Mouse (Mus musculus) limb, embryonic 15.5 days (tissue): ENCODE measurements around the gene Dennd1a. TPM values are rescaled to one million over a fixed set of nuclear protein-coding genes. Genes with fewer than 3 reads are reported as not detected.

Source experiments
- ATAC-seq: fragments of 200-750 bp; cut with Nextera tagmentation; 2 replicates; pipeline ENCODE4 v1.8.0; 2017; ENCODE audit warnings: low read depth, moderate TSS enrichment; ENCODE audit not compliant: insufficient number of reproducible peaks, low FRiP score, low TSS enrichment
- H3K27ac ChIP-seq: fragments of 300-500 bp; sonication (generic); 2 replicates; pipeline ENCODE4 v1.5.1; 2015; ENCODE audit warnings: moderate library complexity, mild to moderate bottlenecking, inconsistent platforms
- H3K27me3 ChIP-seq: fragments of 300-500 bp; sonication (generic); 2 replicates; pipeline ENCODE4 v1.6.1; 2015; ENCODE audit warnings: inconsistent platforms
- H3K36me3 ChIP-seq: fragments of 300-500 bp; sonication (generic); 2 replicates; pipeline ENCODE4 v1.6.1; 2015; ENCODE audit warnings: inconsistent platforms
- H3K4me1 ChIP-seq: fragments of 300-500 bp; sonication (generic); 2 replicates; pipeline ENCODE4 v1.6.1; 2015; ENCODE audit warnings: inconsistent platforms
- H3K4me2 ChIP-seq: fragments of 300-500 bp; sonication (generic); 2 replicates; pipeline ENCODE4 v1.6.1; 2015; ENCODE audit warnings: mild to moderate bottlenecking, inconsistent platforms
- H3K4me3 ChIP-seq: fragments of 300-500 bp; sonication (generic); 2 replicates; pipeline ENCODE4 v1.5.1; 2015; ENCODE audit warnings: mild to moderate bottlenecking, inconsistent platforms
- H3K9ac ChIP-seq: fragments of 300-500 bp; sonication (generic); 2 replicates; pipeline ENCODE4 v1.6.1; 2015; ENCODE audit warnings: inconsistent platforms
- H3K9me3 ChIP-seq: fragments of 300-500 bp; sonication (generic); 2 replicates; pipeline ENCODE4 v1.6.1; 2016; ENCODE audit warnings: inconsistent platforms
- WGBS: fragments of 180-500 bp; shearing (Covaris S2); methylation state at CpG from one replicate; pipeline ENCODE4 v1.1.7; 2015; 5-methylcytosine and 5-hydroxymethylcytosine counted together
- polyA plus RNA-seq: library from polyadenylated mRNA; unstranded; fragments of >200 nt; fragmentation: Nextera tagmentation; extraction: Ambion mirVana; gene quantifications from 2 replicates; pipeline ENCODE4 v1.2.1, GENCODE M21; 2015

Gene Dennd1a
- polyA plus RNA-seq, 1 experiment from 2014 or later, result 13.0 TPM

GRCm38 (mm10) chr2:38014702-38015101, 272.5 kb downstream of the Dennd1a start:
- Histone ChIP-seq H3K9me3 (no peaks in the 10 kb centered on the region), H3K27ac (no peak overlapping the region), H3K4me2 (no peak overlapping the region), H3K4me1 (peaks cover 9% of the 10 kb centered on the region; the same call in 1 of the 2 replicates), H3K36me3 (no peaks in the 10 kb centered on the region), H3K4me3 (no peak overlapping the region), H3K9ac (no peak overlapping the region), H3K27me3 (no peaks in the 10 kb centered on the region)
- no peak for ATAC-seq
- 85% methylated on average over 1 of the region's 1 CpGs for WGBS

- Histone ChIP-seq H3K9me3 (no peaks in the 10 kb centered on the region), H3K9ac (no peak overlapping the region), H3K27ac (peak overlapping the region; percentile 34; the same call in 1 of the 2 replicates), H3K36me3 (no peaks in the 10 kb centered on the region), H3K27me3 (no peaks in the 10 kb centered on the region), H3K4me1 (peaks cover 9% of the 10 kb centered on the region; the same call in 1 of the 2 replicates), H3K4me3 (no peak overlapping the region), H3K4me2 (no peak overlapping the region)
- WGBS, result 38% methylated on average over 5 of the region's 5 CpGs
- ATAC-seq, result no peak
These were observed 273.3 kb downstream of the Dennd1a start for GRCm38 (mm10) chr2:38013839-38014365.

- WGBS, result 47% methylated on average over 1 of the region's 1 CpGs
- Histone ChIP-seq H3K9ac (no peak overlapping the region), H3K27ac (no peak overlapping the region), H3K4me1 (no peaks in the 10 kb centered on the region; the same call in 1 of the 2 replicates), H3K27me3 (no peaks in the 10 kb centered on the region), H3K4me2 (no peak overlapping the region), H3K4me3 (no peak overlapping the region), H3K9me3 (no peaks in the 10 kb centered on the region), H3K36me3 (no peaks in the 10 kb centered on the region)
- no peak for ATAC-seq
These were observed 280.0 kb downstream of the Dennd1a start for GRCm38 (mm10) chr2:38007238-38007637.

GRCm38 (mm10) chr2:38003183-38003680, 284.0 kb downstream of the Dennd1a start:
- Histone ChIP-seq H3K9me3 (no peaks in the 10 kb centered on the region), H3K4me2 (no peak overlapping the region), H3K27me3 (no peaks in the 10 kb centered on the region), H3K4me3 (no peak overlapping the region), H3K4me1 (no peaks in the 10 kb centered on the region; the same call in 1 of the 2 replicates), H3K36me3 (no peaks in the 10 kb centered on the region), H3K27ac (no peak overlapping the region), H3K9ac (no peak overlapping the region)
- ATAC-seq, result no peak
- WGBS, result 40% methylated on average over 9 of the region's 9 CpGs

GRCm38 (mm10) chr2:38001004-38001403, 286.2 kb downstream of the Dennd1a start:
- Histone ChIP-seq H3K36me3 (peaks cover under 1% of the 10 kb centered on the region; the same call in 1 of the 2 replicates), H3K27me3 (no peaks in the 10 kb centered on the region), H3K4me1 (no peaks in the 10 kb centered on the region; the same call in 1 of the 2 replicates), H3K9me3 (no peaks in the 10 kb centered on the region), H3K4me2 (no peak overlapping the region), H3K9ac (no peak overlapping the region), H3K4me3 (no peak overlapping the region), H3K27ac (no peak overlapping the region)
- no peak for ATAC-seq
- WGBS, result 93% methylated on average over 1 of the region's 1 CpGs

GRCm38 (mm10) chr2:37997966-37998365, 289.2 kb downstream of the Dennd1a start:
- Histone ChIP-seq H3K9ac (no peak overlapping the region), H3K27ac (no peak overlapping the region), H3K27me3 (no peaks in the 10 kb centered on the region), H3K4me2 (no peak overlapping the region), H3K4me1 (no peaks in the 10 kb centered on the region; the same call in 1 of the 2 replicates), H3K36me3 (peaks cover 3% of the 10 kb centered on the region; the same call in 1 of the 2 replicates), H3K9me3 (no peaks in the 10 kb centered on the region), H3K4me3 (no peak overlapping the region)
- no peak for ATAC-seq
- WGBS, result 49% methylated on average over 3 of the region's 3 CpGs

GRCm38 (mm10) chr2:37989091-37989490, 298.1 kb downstream of the Dennd1a start:
- no peak overlapping the region for H3K27ac ChIP-seq
- no peak overlapping the region for H3K4me3 ChIP-seq
- 81% methylated on average over 3 of the region's 3 CpGs for WGBS
- H3K4me1 ChIP-seq, result peaks cover 9% of the 10 kb centered on the region
- H3K36me3 ChIP-seq, result no peaks in the 10 kb centered on the region
- no peak overlapping the region for H3K9ac ChIP-seq
- no peaks in the 10 kb centered on the region for H3K27me3 ChIP-seq
- no peak overlapping the region for H3K4me2 ChIP-seq
- ATAC-seq, result no peak
- H3K9me3 ChIP-seq, result no peaks in the 10 kb centered on the region

- no peak for ATAC-seq
- Histone ChIP-seq H3K4me3 (no peak overlapping the region), H3K9me3 (no peaks in the 10 kb centered on the region), H3K4me1 (peaks cover 9% of the 10 kb centered on the region), H3K36me3 (no peaks in the 10 kb centered on the region), H3K4me2 (no peak overlapping the region), H3K9ac (no peak overlapping the region), H3K27ac (no peak overlapping the region), H3K27me3 (no peaks in the 10 kb centered on the region)
- 94% methylated on average over 1 of the region's 1 CpGs for WGBS
These were observed 298.9 kb downstream of the Dennd1a start for GRCm38 (mm10) chr2:37988301-37988700.

GRCm38 (mm10) chr2:37985690-37986222, 301.4 kb downstream of the Dennd1a start:
- H3K4me1 ChIP-seq, result peaks cover 9% of the 10 kb centered on the region
- no peak for ATAC-seq
- H3K9me3 ChIP-seq, result no peaks in the 10 kb centered on the region
- no peak overlapping the region for H3K4me2 ChIP-seq
- no peak overlapping the region for H3K9ac ChIP-seq
- no peak overlapping the region; the same call in 1 of the 2 replicates for H3K27ac ChIP-seq
- no peak overlapping the region for H3K4me3 ChIP-seq
- H3K27me3 ChIP-seq, result no peaks in the 10 kb centered on the region
- WGBS, result 18% methylated on average over 5 of the region's 5 CpGs
- H3K36me3 ChIP-seq, result no peaks in the 10 kb centered on the region

- Histone ChIP-seq H3K4me3 (no peak overlapping the region), H3K27ac (no peak overlapping the region), H3K4me1 (peaks cover 9% of the 10 kb centered on the region), H3K27me3 (no peaks in the 10 kb centered on the region), H3K36me3 (no peaks in the 10 kb centered on the region), H3K4me2 (no peak overlapping the region), H3K9me3 (no peaks in the 10 kb centered on the region), H3K9ac (no peak overlapping the region)
- ATAC-seq, result no peak
- 100% methylated on average over 1 of the region's 1 CpGs for WGBS
These were observed 304.5 kb downstream of the Dennd1a start for GRCm38 (mm10) chr2:37982714-37983113.

- no peaks in the 10 kb centered on the region for H3K36me3 ChIP-seq
- H3K4me3 ChIP-seq, result no peak overlapping the region
- no peak overlapping the region for H3K27ac ChIP-seq
- no peaks in the 10 kb centered on the region for H3K27me3 ChIP-seq
- no peak overlapping the region for H3K9ac ChIP-seq
- no peak for ATAC-seq
- no peak overlapping the region for H3K4me2 ChIP-seq
- no peaks in the 10 kb centered on the region for H3K9me3 ChIP-seq
- WGBS, result 69% methylated on average over 15 of the region's 15 CpGs
- peaks cover 9% of the 10 kb centered on the region for H3K4me1 ChIP-seq
These were observed 305.4 kb downstream of the Dennd1a start for GRCm38 (mm10) chr2:37981562-37982403.

- Histone ChIP-seq H3K4me3 (no peak overlapping the region), H3K36me3 (no peaks in the 10 kb centered on the region), H3K27me3 (no peaks in the 10 kb centered on the region), H3K9me3 (no peaks in the 10 kb centered on the region), H3K4me2 (no peak overlapping the region), H3K4me1 (no peaks in the 10 kb centered on the region), H3K27ac (no peak overlapping the region), H3K9ac (no peak overlapping the region)
- WGBS, result 40% methylated on average over 3 of the region's 3 CpGs
- no peak for ATAC-seq
These were observed 313.0 kb downstream of the Dennd1a start for GRCm38 (mm10) chr2:37974201-37974600.
